Mouse (Mus musculus) left cerebral cortex, postnatal 14 days (tissue): ENCODE results near the gene Olfr791. TPM values are rescaled to one million over a fixed set of nuclear protein-coding genes. Genes with fewer than 3 reads are reported as not detected.

Experiments
- DNase-seq, 2 experiments: peaks; one replicate each; pipeline ENCODE4 v3.0.0; 2021 to 2022; ENCODE audit warnings: low spot score in 2 of 2, mixed read lengths in 1 of 2
- intact Hi-C: fragments of 180-260 bp; cut with DNase I; formaldehyde crosslinking; loops from one replicate; pipeline ENCODE4 v1.15.1; 2025
- long read RNA-seq, 2 experiments: library from polyadenylated mRNA; stranded (forward); transcript quantifications; one replicate each; pipeline ENCODE4 v2.0.0; 2021
- total RNA-seq, 2 experiments: library from RNA; stranded (reverse); gene quantifications; 2 replicates each; pipeline ENCODE4 v1.2.3; 2021

Olfr791 gene
- not detected for total RNA-seq
- long read RNA-seq, experiment 1 = 0 reads
- long read RNA-seq, experiment 2 = 0 reads

GRCm38 (mm10) chr10:129521492-129521891 is at the start of gene Olfr791:
Gene Olfr791, plus strand, starts transcription at chr10:129521792.
- no peak for DNase-seq
- intact Hi-C loops = no loop called here

GRCm38 (mm10) chr10:129473256-129473655 is 48.3 kb upstream of the Olfr791 start:
- intact Hi-C loops = no loop called here
- no peak for DNase-seq

- DNase-seq = no peak
- intact Hi-C loops = no loop called here
Measured at GRCm38 (mm10) chr10:129473723-129474122, 47.9 kb upstream of the Olfr791 start.

- DNase-seq = no peak
- intact Hi-C loops = no loop called here
Measured at GRCm38 (mm10) chr10:129484452-129484851, 37.1 kb upstream of the Olfr791 start, which contains the start of gene Olfr789. Gene Olfr789, plus strand, starts transcription at chr10:129484752.

GRCm38 (mm10) chr10:129490101-129490500 is 31.5 kb upstream of the Olfr791 start:
- intact Hi-C loops = no loop called here
- DNase-seq = peak; percentile 10 to 26

GRCm38 (mm10) chr10:129498192-129498591 is 23.4 kb upstream of the Olfr791 start, which contains the start of gene Olfr790:
Gene Olfr790, plus strand, starts transcription at chr10:129498492.
- DNase-seq = no peak
- intact Hi-C loops = no loop called here

- DNase-seq = no peak
- intact Hi-C loops = no loop called here
Measured at GRCm38 (mm10) chr10:129538862-129539261, 17.3 kb downstream of the Olfr791 start, which contains the start of gene Olfr792. Gene Olfr792, plus strand, starts transcription at chr10:129539162.

- intact Hi-C loops = loop anchor here (10.0 kb wide), 1 partner anchor 545 kb away; no protein-coding TSS in a partner anchor
- DNase-seq = peak in 1 of 2 experiments; percentile 10
Measured at GRCm38 (mm10) chr10:129549354-129549753, 27.8 kb downstream of the Olfr791 start.

GRCm38 (mm10) chr10:129567355-129567754 is 45.8 kb downstream of the Olfr791 start, which contains the start of gene Olfr794:
Gene Olfr794, plus strand, starts transcription at chr10:129567655.
- intact Hi-C loops = no loop called here

GRCm38 (mm10) chr10:129577066-129577465 is 55.5 kb downstream of the Olfr791 start:
- intact Hi-C loops = no loop called here
- no peak for DNase-seq

More at GRCm38 (mm10) chr10:129567355-129567754, 45.8 kb downstream of the Olfr791 start, which contains the start of gene Olfr794:
- no peak for DNase-seq

Other genes with a start within 250 kb of the Olfr791 start
- gene Olfr780, start 203.7 kb upstream of the Olfr791 start, total RNA-seq = not detected
- not detected for gene Olfr781, start 192.9 kb upstream of the Olfr791 start, total RNA-seq
- gene Olfr782, start 172.9 kb upstream of the Olfr791 start, total RNA-seq = not detected
- under 1 TPM; 0.11 to 0.15 TPM for gene Olfr784, start 137.7 kb upstream of the Olfr791 start, total RNA-seq
- gene Olfr785, start 116.4 kb upstream of the Olfr791 start, total RNA-seq = not detected
- not detected for gene Olfr786, start 94.5 kb upstream of the Olfr791 start, total RNA-seq
- gene Olfr787, start 59.9 kb upstream of the Olfr791 start, total RNA-seq = not detected
- not detected for gene Olfr788, start 50.8 kb upstream of the Olfr791 start, total RNA-seq
- gene Olfr789, start 37.0 kb upstream of the Olfr791 start, total RNA-seq = not detected
- not detected for gene Olfr790, start 23.3 kb upstream of the Olfr791 start, total RNA-seq
- gene Olfr792, start 17.4 kb downstream of the Olfr791 start, total RNA-seq = not detected
- gene Olfr794, start 45.9 kb downstream of the Olfr791 start, total RNA-seq = not detected
- not detected for gene Olfr796, start 90.8 kb downstream of the Olfr791 start, total RNA-seq
- gene Olfr798, start 106.1 kb downstream of the Olfr791 start, total RNA-seq = not detected
- gene Olfr799, start 115.7 kb downstream of the Olfr791 start, total RNA-seq = not detected
- not detected for gene Olfr800, start 135.9 kb downstream of the Olfr791 start, total RNA-seq
- not detected for gene Olfr801, start 152.1 kb downstream of the Olfr791 start, total RNA-seq
- under 1 TPM; 0.06 to 0.22 TPM for gene Olfr802, start 166.4 kb downstream of the Olfr791 start, total RNA-seq
- not detected for gene Olfr803, start 172.5 kb downstream of the Olfr791 start, total RNA-seq
- not detected for gene Olfr804, start 181.4 kb downstream of the Olfr791 start, total RNA-seq
- gene Olfr805, start 207.6 kb downstream of the Olfr791 start, total RNA-seq = not detected
- not detected for gene Olfr806, start 220.1 kb downstream of the Olfr791 start, total RNA-seq
- gene Olfr807, start 236.0 kb downstream of the Olfr791 start, total RNA-seq = not detected
- gene Olfr808, start 243.7 kb downstream of the Olfr791 start, total RNA-seq = not detected